Mouse (Mus musculus) liver, embryonic 14.5 days (tissue): ENCODE measurements around the gene Atox1.

Source experiments
- CTCF ChIP-seq: IDR thresholded peaks from 2 replicates; pipeline ENCODE4 v1.5.1; 2016; ENCODE audit warnings: antibody characterized with exemption, low read depth, control low read depth
- EP300 ChIP-seq: IDR thresholded peaks from 2 replicates; pipeline ENCODE4 v1.6.1; 2016; ENCODE audit warnings: antibody characterized with exemption, low read depth

DNA sequence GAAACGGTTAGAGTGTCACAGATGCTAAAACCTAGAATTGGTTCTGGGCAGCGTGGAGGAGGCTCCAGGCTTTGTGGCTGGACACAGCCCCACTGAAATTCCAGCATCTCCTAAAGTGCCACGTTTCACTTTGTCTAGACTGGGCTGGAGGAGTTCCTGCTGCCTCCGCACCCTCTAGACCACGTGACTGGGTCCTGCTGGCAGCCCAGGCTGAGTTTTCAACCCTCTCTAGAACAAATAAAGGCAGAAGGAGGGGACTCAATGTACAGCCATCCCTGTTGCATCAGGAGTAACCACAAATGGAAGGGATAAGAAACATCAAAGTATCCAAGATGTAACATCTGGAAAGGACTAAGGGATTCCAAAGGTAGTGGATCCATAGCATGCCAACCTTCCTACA is 46.7 kb downstream of the Atox1 start:
- TF ChIP-seq EP300 = no peak
- TF ChIP-seq CTCF = no peak
